ENCODE assay signal across 19 mouse cellular contexts in genomic region chr9:46891829-46892228, GRCm38 (mm10).
"Had no signal": no experiment of that assay in that cellular context is flagged by ENCODE, and none has a peak within 500 bp of the region (broad histone marks: within the 10 kb centered on the region; RNA-seq: fewer than 3 reads in every experiment).

No protein-coding gene starts in this region.

- H3K9me3 ChIP-seq: midbrain, embryonic 10.5 days; midbrain, embryonic 12.5 days; neural tube, embryonic 15.5 days had no signal

- DNase-seq: lung, adult 18-20 months; lung, embryonic 14.5 days; lung, postnatal 10 days; lung, postnatal 4 days; midbrain, embryonic 14.5 days; retina, postnatal 1 day; right cerebral cortex, adult 18-20 months; right cerebral cortex, postnatal 25 days; right cerebral cortex, postnatal 4 days; spleen, adult 18-20 months; thymus, adult 18-20 months; thymus, postnatal 14 days; thymus, postnatal 4 days had no signal

- ATAC-seq: midbrain, embryonic 16.5 days had no signal

- H3K4me3 ChIP-seq: midbrain, embryonic 10.5 days; midbrain, embryonic 12.5 days; myocyte; neural tube, embryonic 13.5 days; neural tube, embryonic 15.5 days had no signal

- H3K36me3 ChIP-seq: midbrain, embryonic 10.5 days; midbrain, embryonic 12.5 days; neural tube, embryonic 13.5 days; neural tube, embryonic 15.5 days had no signal

- H3K27ac ChIP-seq: midbrain, embryonic 10.5 days; midbrain, embryonic 12.5 days; neural tube, embryonic 13.5 days; neural tube, embryonic 15.5 days had no signal

- H3K4me1 ChIP-seq: neural tube, embryonic 13.5 days; neural tube, embryonic 15.5 days had no signal

- H3K9ac ChIP-seq: lung, embryonic 14.5 days; midbrain, embryonic 12.5 days; neural tube, embryonic 13.5 days; neural tube, embryonic 15.5 days had no signal
